In the genomic region with DNA sequence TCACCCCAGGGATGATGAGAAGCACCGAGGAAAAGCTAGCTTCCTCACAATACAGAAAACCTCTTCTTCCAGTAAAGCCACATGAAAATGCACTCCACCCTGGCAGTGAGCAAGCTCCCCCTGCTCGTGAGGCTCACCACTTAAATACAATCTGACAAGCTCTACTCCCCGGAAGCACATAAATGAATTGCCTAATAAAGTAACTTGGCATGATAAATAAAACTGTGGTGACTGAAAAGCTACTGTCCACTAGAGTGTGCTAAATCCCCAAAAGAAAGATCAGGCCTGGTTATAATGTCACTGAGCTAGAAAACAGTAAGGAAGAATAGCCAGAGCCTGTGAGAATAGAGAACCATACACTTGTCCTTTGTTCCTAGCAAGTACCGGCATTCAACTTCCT, we compare ENCODE assay signal across 7 mouse cellular contexts. TPM values are rescaled to one million over a fixed set of nuclear protein-coding genes. Genes with fewer than 3 reads are reported as not detected.
DNase-seq lines count a peak whose midpoint lies in the region; ATAC-seq and TF ChIP-seq lines count a peak whose summit lies in the region.

No protein-coding gene starts in this region.

- no peaks in the 10 kb centered on the region for H3K9me3 ChIP-seq in kidney, postnatal 0 days (replicated peaks; ENCODE audit: low read length)

- no peak overlapping the region for H3K27ac ChIP-seq in kidney, postnatal 0 days

- peak; percentile 96 for DNase-seq in kidney, postnatal 0 days (ENCODE audit: low spot score)
- DNase-seq in kidney, postnatal 25 days, result no peak
- DNase-seq in MEL-GATA-1-ER (ENCODE audit: extremely low read depth, low read depth), result peak; percentile 82
- peak; percentile 8 for DNase-seq in c-Kit-positive CD71-positive TER-119-positive erythroid progenitor cells, embryonic 14.5 days (ENCODE audit: low spot score)
- peak; percentile 21 for DNase-seq in large intestine, adult 2 months (ENCODE audit: low read depth, low spot score)
- no peak for DNase-seq in spleen, postnatal 36 days (ENCODE audit: low spot score in 2 of 2)
- no peak for DNase-seq in testis, postnatal 14 days (ENCODE audit: low spot score)

- H3K4me3 ChIP-seq in kidney, postnatal 0 days (replicated peaks; ENCODE audit: low read depth, low read length), result no peak overlapping the region

- peak; percentile 91 for TF ChIP-seq CTCF in kidney, postnatal 0 days (IDR thresholded peaks at IDR 0.05; ENCODE audit: low read depth)

- H3K27me3 ChIP-seq in kidney, postnatal 0 days (ENCODE audit: insufficient read depth, low read length), result no peaks in the 10 kb centered on the region

- 21% methylated on average over 4 of the region's 4 CpGs for WGBS in kidney, postnatal 0 days
- WGBS in large intestine, adult 2 months, result 25% methylated on average over 4 of the region's 4 CpGs

- no peak overlapping the region for H3K9ac ChIP-seq in kidney, postnatal 0 days (ENCODE audit: low read depth, low read length)

- H3K36me3 ChIP-seq in kidney, postnatal 0 days (ENCODE audit: insufficient read depth, low read length), result no peaks in the 10 kb centered on the region

- no peak overlapping the region for H3K4me2 ChIP-seq in kidney, postnatal 0 days (ENCODE audit: low read length)

- no peak for ATAC-seq in kidney, postnatal 0 days (replicated peaks; ENCODE audit: low FRiP score, low read depth)

- H3K4me1 ChIP-seq in kidney, postnatal 0 days (replicated peaks; ENCODE audit: insufficient read depth, low read length), result no peaks in the 10 kb centered on the region

RNA-seq across cellular contexts. Expression of gene Sec22a, which starts 44.4 kb away (rescaled TPM):
- polyA plus RNA-seq in kidney, postnatal 0 days (2015; fragmentation: Nextera tagmentation; extraction: Ambion mirVana), result 63.8 and 65.7 TPM in 2 replicates
- polyA plus RNA-seq in large intestine, adult 2 months (2012; rRNA removed), result 25.7 and 26.1 TPM in 2 replicates

Comparison
In these comparisons a context has a peak if more than half of its experiments do, and no peak if none do; other contexts are left out.
1. DNase-seq: peak in kidney, postnatal 0 days (single experiment), MEL-GATA-1-ER (single experiment), c-Kit-positive CD71-positive TER-119-positive erythroid progenitor cells, embryonic 14.5 days (single experiment) and large intestine, adult 2 months (single experiment); none in kidney, postnatal 25 days (0 of 2), spleen, postnatal 36 days (0 of 2) and testis, postnatal 14 days (single experiment).